Mouse (Mus musculus) heart, embryonic 16.5 days (tissue): Measurements from ENCODE around the gene Olfr798. TPM values are rescaled to one million over a fixed set of nuclear protein-coding genes. Genes with fewer than 3 reads are reported as not detected.

Experiments
- ATAC-seq: fragments of 200-750 bp; cut with Nextera tagmentation; replicated peaks from 2 replicates; pipeline ENCODE4 v1.8.0; 2017; ENCODE audit warnings: moderate number of reproducible peaks; ENCODE audit not compliant: insufficient read depth, low FRiP score; ENCODE audit errors: extremely low read depth
- H3K27ac ChIP-seq: fragments of 300-500 bp; sonication (generic); 2 replicates; pipeline ENCODE4 v1.5.1; 2014; ENCODE audit warnings: mild to moderate bottlenecking, low read length, control low read depth, moderate library complexity
- H3K27me3 ChIP-seq: fragments of 300-500 bp; sonication (generic); 2 replicates; pipeline ENCODE4 v1.6.1; 2014; ENCODE audit warnings: low read length, mixed read lengths; ENCODE audit not compliant: control insufficient read depth, insufficient read depth
- H3K36me3 ChIP-seq: fragments of 300-500 bp; sonication (generic); 2 replicates; pipeline ENCODE4 v1.6.1; 2014; ENCODE audit not compliant: control insufficient read depth, insufficient read depth
- H3K4me1 ChIP-seq: fragments of 300-500 bp; sonication (generic); 2 replicates; pipeline ENCODE4 v1.6.1; 2014; ENCODE audit warnings: low read length, mixed read lengths; ENCODE audit not compliant: control insufficient read depth, insufficient read depth
- H3K4me2 ChIP-seq: fragments of 300-500 bp; sonication (generic); 2 replicates; pipeline ENCODE4 v1.6.1; 2014; ENCODE audit warnings: low read depth, mild to moderate bottlenecking, control low read depth, low read length
- H3K4me3 ChIP-seq: fragments of 300-500 bp; sonication (generic); 2 replicates; pipeline ENCODE4 v1.5.1; 2014; ENCODE audit warnings: mild to moderate bottlenecking, control low read depth, low read length
- H3K9ac ChIP-seq: fragments of 300-500 bp; sonication (generic); 2 replicates; pipeline ENCODE4 v1.6.1; 2014; ENCODE audit warnings: low read length, control low read depth
- H3K9me3 ChIP-seq: fragments of 300-500 bp; sonication (generic); replicated peaks from 2 replicates; pipeline ENCODE4 v1.6.1; 2016; ENCODE audit warnings: low read length; ENCODE audit not compliant: control insufficient read depth
- WGBS: fragments of 180-500 bp; shearing (Covaris S2); extraction: QIAGEN DNeasy Blood & Tissue Kit; methylation state at CpG from one replicate; pipeline ENCODE4 v1.1.7; 2014; 5-methylcytosine and 5-hydroxymethylcytosine counted together
- polyA plus RNA-seq: library from polyadenylated mRNA; unstranded; fragments of >200 nt; fragmentation: Nextera tagmentation; extraction: Ambion mirVana; gene quantifications from 2 replicates; pipeline ENCODE4 v1.2.1, GENCODE M21; 2015

The Olfr798 gene
- polyA plus RNA-seq, result not detected in 2 replicates

DNA sequence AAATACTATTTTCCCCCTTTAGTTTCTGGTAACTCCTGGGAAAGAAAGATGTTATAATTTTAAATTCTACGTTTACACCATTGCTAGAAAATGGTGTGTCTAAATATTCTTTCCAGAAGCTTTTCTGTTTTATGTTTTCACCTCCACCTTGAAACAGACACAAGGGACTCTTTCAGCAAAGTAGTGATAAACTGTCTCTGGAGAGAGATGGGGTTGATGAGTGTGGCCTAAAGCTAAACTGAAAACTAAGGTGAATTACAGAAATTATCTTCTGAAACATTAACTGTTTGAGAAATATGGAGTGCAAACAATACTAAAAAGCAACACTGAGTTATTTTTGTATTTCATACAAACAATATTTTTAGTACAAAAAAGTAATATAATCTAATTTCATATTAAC lies at the start of gene Olfr798:
TSS of gene Olfr798 (minus strand) at position 101 of the 400 bp plus-strand sequence.
- no peak within 1 kb of the TSS for H3K27ac ChIP-seq
- H3K4me2 ChIP-seq, result no peak within 1 kb of the TSS
- H3K36me3 ChIP-seq, result no peaks in the 10 kb centered on the region
- H3K9me3 ChIP-seq, result no peaks in the 10 kb centered on the region
- H3K9ac ChIP-seq, result no peak within 1 kb of the TSS
- no peaks in the 10 kb centered on the region for H3K4me1 ChIP-seq
- ATAC-seq, result no peak
- H3K27me3 ChIP-seq, result no peaks in the 10 kb centered on the region
- WGBS, result 61% methylated on average over 1 of the region's 1 CpGs
- H3K4me3 ChIP-seq, result no peak within 1 kb of the TSS

DNA sequence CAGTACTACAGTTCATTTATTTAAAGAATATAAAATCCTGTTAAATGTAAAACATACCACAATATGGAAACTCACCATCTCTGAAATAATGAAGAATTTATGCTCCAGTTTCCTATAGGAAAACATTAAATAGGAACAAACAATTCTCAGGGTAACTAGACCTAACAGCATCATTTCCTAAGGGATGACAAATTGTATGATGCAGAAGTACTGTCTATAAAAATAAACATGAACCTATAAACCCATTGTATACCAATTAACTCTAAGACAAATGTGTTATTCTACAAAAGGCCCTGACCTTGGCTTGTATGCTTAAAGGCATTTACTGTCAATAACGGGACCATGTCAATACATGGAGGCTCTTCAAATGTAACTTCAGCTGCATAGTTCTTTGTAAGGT lies 46.0 kb upstream of the Olfr798 start, which contains the start of gene Olfr801:
TSS of gene Olfr801 (minus strand) at position 101 of the 400 bp plus-strand sequence.
- no peaks in the 10 kb centered on the region for H3K9me3 ChIP-seq
- H3K4me1 ChIP-seq, result no peaks in the 10 kb centered on the region
- ATAC-seq, result no peak
- no peaks in the 10 kb centered on the region for H3K36me3 ChIP-seq
- H3K27me3 ChIP-seq, result no peaks in the 10 kb centered on the region
- H3K4me2 ChIP-seq, result no peak within 1 kb of the TSS
- H3K27ac ChIP-seq, result no peak within 1 kb of the TSS
- no peak within 1 kb of the TSS for H3K9ac ChIP-seq
- H3K4me3 ChIP-seq, result no peak within 1 kb of the TSS
- WGBS, result 62% methylated on average over 1 of the region's 1 CpGs

DNA sequence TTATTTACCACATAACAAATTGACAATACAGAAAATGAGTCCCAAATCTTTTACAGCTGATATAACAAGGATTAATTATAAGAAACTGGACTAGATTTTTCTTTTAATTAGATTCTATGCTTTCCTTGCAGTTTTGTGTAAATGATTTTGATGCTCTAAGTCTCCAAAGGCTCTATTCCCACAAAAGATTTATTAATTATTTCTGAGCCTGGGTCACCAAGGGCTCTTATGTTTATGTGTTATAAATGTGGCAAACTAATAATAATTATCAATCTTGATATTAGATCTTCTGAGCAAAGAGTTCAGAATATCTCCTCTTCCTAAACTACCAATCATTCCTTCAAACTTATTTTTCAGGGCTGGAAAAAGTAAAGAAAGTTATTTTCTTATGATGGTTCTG lies 29.7 kb upstream of the Olfr798 start, which contains the start of gene Olfr800:
TSS of gene Olfr800 (plus strand) at position 301 of the 400 bp plus-strand sequence.
- H3K27ac ChIP-seq, result no peak within 1 kb of the TSS
- ATAC-seq, result no peak
- H3K4me1 ChIP-seq, result no peaks in the 10 kb centered on the region
- no peaks in the 10 kb centered on the region for H3K36me3 ChIP-seq
- no peak within 1 kb of the TSS for H3K4me2 ChIP-seq
- no peaks in the 10 kb centered on the region for H3K9me3 ChIP-seq
- H3K4me3 ChIP-seq, result no peak within 1 kb of the TSS
- H3K9ac ChIP-seq, result no peak within 1 kb of the TSS
- H3K27me3 ChIP-seq, result no peaks in the 10 kb centered on the region

DNA sequence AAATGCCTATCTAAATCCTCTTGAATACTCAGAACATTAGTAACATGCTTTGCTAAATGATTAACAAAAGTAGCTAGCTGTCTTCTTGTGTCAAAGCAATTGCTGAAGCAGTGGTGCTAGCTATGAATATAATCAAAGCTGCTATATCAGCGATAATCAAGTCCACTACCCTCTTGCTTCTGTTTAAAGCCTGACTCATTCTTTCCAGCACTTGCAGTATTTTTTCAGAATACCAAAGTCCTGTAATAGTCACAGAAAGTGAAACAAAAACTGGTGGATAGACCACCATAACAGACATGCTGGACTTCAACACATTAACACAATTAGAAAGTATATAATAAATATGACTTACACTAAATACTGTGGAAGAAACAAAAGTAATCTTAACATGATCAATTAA lies 24.0 kb upstream of the Olfr798 start:
- Histone ChIP-seq H3K4me2 (no peak overlapping the region), H3K4me3 (no peak overlapping the region), H3K27me3 (no peaks in the 10 kb centered on the region), H3K9ac (no peak overlapping the region), H3K9me3 (no peaks in the 10 kb centered on the region), H3K27ac (no peak overlapping the region), H3K4me1 (no peaks in the 10 kb centered on the region), H3K36me3 (no peaks in the 10 kb centered on the region)
- WGBS, result 64% methylated on average over 1 of the region's 1 CpGs
- ATAC-seq, result no peak

DNA sequence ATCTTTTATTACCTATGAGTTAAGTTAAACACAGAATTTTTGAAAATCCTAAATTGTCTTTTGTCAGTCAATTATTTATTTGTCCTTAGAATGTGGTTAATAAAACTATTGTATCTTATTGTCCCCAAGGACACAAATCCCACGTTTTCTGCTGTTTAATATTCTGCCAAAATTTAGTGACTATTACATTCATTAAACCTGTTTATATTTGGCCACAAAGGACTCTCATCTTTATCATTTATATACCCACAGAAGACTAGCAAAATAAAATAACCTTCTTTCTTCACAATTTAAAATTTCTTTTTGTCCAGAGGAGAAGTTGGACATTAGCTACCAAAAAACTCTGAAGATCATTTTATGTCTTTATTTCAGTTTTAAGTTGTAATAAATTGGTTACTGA lies 9.4 kb upstream of the Olfr798 start, which contains the start of gene Olfr799:
TSS of gene Olfr799 (plus strand) at position 301 of the 400 bp plus-strand sequence.
- no peak within 1 kb of the TSS for H3K27ac ChIP-seq
- no peaks in the 10 kb centered on the region for H3K4me1 ChIP-seq
- no peak within 1 kb of the TSS for H3K4me3 ChIP-seq
- ATAC-seq, result no peak
- WGBS, result 16% methylated on average over 1 of the region's 1 CpGs
- no peak within 1 kb of the TSS for H3K9ac ChIP-seq
- H3K27me3 ChIP-seq, result no peaks in the 10 kb centered on the region
- H3K4me2 ChIP-seq, result no peak within 1 kb of the TSS
- H3K36me3 ChIP-seq, result no peaks in the 10 kb centered on the region
- H3K9me3 ChIP-seq, result no peaks in the 10 kb centered on the region

DNA sequence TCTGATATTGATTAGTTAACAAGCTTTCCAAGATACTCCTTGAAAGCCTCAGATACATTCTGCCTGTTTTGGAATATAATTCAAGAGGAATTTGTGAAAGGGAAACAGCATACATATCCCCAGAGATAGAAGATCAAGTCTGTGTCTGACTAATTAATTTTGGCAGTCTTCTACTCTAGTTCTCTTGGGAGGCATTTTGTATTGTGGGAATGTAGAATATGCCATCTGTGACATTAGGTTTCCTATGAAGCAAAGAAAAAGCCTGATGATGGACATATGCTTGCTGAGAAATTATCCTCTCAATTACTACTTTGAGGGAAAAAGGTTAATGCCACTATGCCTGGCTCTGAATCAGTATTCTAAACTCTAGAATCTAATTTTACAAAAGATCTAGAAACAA lies 4.5 kb downstream of the Olfr798 start:
- Histone ChIP-seq H3K9me3 (no peaks in the 10 kb centered on the region), H3K27ac (no peak overlapping the region), H3K4me3 (no peak overlapping the region), H3K4me1 (no peaks in the 10 kb centered on the region), H3K9ac (no peak overlapping the region), H3K27me3 (no peaks in the 10 kb centered on the region), H3K4me2 (no peak overlapping the region), H3K36me3 (no peaks in the 10 kb centered on the region)
- ATAC-seq, result no peak

DNA sequence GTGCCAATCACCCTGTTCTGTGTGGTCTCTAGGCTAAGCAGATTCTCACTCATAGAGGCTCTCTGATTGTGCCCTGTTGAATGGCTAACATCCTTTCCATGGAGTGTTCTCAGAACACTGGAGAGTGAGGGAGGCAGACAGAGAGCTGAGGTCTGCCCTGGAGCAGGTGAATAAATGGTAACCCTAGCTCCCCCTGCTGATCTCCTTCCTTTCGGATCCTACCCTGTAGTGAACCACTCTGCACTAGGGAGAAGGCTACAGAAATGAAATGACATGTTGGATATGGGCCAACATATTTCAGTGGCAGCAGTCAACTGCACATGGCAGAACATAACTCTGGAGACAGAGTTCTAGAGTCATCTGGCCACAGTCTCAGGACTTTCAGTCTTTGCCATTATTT lies 6.0 kb downstream of the Olfr798 start:
- Histone ChIP-seq H3K4me1 (no peaks in the 10 kb centered on the region), H3K4me2 (no peak overlapping the region), H3K27ac (no peak overlapping the region), H3K36me3 (no peaks in the 10 kb centered on the region), H3K4me3 (no peak overlapping the region), H3K9me3 (no peaks in the 10 kb centered on the region), H3K27me3 (no peaks in the 10 kb centered on the region), H3K9ac (no peak overlapping the region)
- peak; percentile 55; the same call in 1 of the 2 replicates for ATAC-seq
- WGBS, result 19% methylated on average over 1 of the region's 1 CpGs

DNA sequence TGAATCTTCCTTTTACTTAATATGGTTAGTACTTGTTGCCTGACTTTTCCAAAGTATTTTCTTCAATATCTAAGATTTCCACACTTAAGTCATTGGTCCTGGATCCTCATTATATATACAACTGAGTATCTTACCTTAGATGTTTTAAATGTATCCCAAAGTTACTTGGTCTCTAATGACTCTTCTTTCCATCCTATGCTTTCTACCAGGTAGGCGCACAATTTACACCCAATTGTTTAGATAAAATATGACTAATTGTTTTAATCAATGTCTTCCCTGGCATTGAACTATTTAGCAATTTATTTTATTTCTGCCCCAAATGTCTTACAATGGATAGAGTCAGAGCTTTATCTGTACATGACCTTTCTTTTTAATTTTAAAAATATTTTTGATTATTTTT lies 15.3 kb downstream of the Olfr798 start, which contains the start of gene Olfr796:
TSS of gene Olfr796 (minus strand) at position 101 of the 400 bp plus-strand sequence.
- no peak within 1 kb of the TSS for H3K9ac ChIP-seq
- no peaks in the 10 kb centered on the region for H3K9me3 ChIP-seq
- H3K36me3 ChIP-seq, result no peaks in the 10 kb centered on the region
- no peak within 1 kb of the TSS for H3K4me2 ChIP-seq
- no peak for ATAC-seq
- H3K4me1 ChIP-seq, result no peaks in the 10 kb centered on the region
- no peaks in the 10 kb centered on the region for H3K27me3 ChIP-seq
- 96% methylated on average over 1 of the region's 1 CpGs for WGBS
- H3K4me3 ChIP-seq, result no peak within 1 kb of the TSS
- no peak within 1 kb of the TSS for H3K27ac ChIP-seq

DNA sequence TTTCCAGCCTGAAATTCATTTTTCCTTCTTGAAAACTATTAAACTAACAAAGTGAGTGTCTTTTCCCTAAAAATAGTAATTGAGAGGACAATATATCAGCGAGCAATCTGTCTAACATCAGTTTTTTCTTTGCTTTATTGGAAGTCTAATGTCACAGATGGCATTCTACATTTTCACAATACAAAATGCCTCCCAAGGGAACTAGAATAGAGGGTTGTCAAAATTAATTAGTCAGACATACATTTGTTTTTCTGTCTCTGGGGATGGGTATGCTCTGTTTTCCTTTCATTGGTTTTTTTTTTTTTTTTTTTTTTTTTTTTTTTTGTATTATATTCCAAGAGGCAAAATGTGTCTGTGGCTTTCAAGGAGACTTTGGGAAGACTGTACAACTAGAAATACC lies 50.7 kb downstream of the Olfr798 start:
- Histone ChIP-seq H3K4me1 (no peaks in the 10 kb centered on the region), H3K27me3 (no peaks in the 10 kb centered on the region), H3K4me3 (no peak overlapping the region), H3K27ac (no peak overlapping the region), H3K9ac (no peak overlapping the region), H3K36me3 (no peaks in the 10 kb centered on the region), H3K4me2 (no peak overlapping the region), H3K9me3 (no peaks in the 10 kb centered on the region)
- no peak for ATAC-seq
- WGBS, result 65% methylated on average over 1 of the region's 1 CpGs
